Mouse (Mus musculus): ENCODE data around the gene AI413582.

- TF ChIP-seq POLR2A (IDR thresholded peaks at IDR 0.05; ENCODE audit: insufficient read depth, low read depth, low read length), result peak; percentile 62
- no peak for TF ChIP-seq CTCF (IDR thresholded peaks at IDR 0.05)
Measured at GRCm38 (mm10) chr17:27565163-27565941, at the start of gene AI413582.
